Mouse (Mus musculus): ENCODE data around the gene Zfp408. TPM values are rescaled to one million over a fixed set of nuclear protein-coding genes. Genes with fewer than 3 reads are reported as not detected.

Zfp408 gene
- total and polyA plus RNA-seq, 2 experiments from 2014 or later, result 4.0 to 11.1 TPM

DNA sequence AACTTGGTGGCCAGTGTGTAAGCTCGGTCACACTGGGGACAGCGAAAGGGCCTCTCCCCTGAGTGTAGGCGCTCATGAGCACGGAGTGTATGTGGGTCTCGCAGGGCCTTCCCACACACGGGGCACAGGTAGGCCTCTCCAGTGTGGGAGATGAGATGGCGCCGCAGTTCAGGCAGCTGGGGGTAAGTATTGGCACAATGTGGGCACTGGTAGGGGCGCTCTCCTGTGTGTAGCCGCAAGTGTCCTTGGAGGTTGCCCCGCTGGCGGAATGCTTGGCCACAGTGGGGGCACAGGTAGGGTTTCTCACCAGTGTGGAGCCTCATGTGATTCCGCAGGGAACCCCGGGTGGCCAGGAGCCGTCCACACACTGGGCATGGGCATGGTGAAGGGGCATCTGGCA is 4.2 kb downstream of the Zfp408 start:
- no peak overlapping the region for H3K4me3 ChIP-seq (ENCODE audit: low read depth, low read length)
- H3K4me2 ChIP-seq (ENCODE audit: low read depth, low read length), result no peak overlapping the region
- H3K4me1 ChIP-seq (ENCODE audit: control insufficient read depth, insufficient read depth), result no peaks in the 10 kb centered on the region; the same call in 1 of the 2 replicates
- no peak overlapping the region for H3K9ac ChIP-seq (replicated peaks; ENCODE audit: low read depth, low read length)
- no peak for ATAC-seq (ENCODE audit: insufficient read depth, low read depth)
- H3K9me3 ChIP-seq (replicated peaks; ENCODE audit: control insufficient read depth, low read length), result no peaks in the 10 kb centered on the region
- H3K27me3 ChIP-seq (ENCODE audit: control insufficient read depth, insufficient read depth, low read length), result no peaks in the 10 kb centered on the region
- WGBS, result 98% methylated on average over 15 of the region's 15 CpGs
- H3K27ac ChIP-seq (ENCODE audit: low read depth), result no peak overlapping the region; the same call in 1 of the 2 replicates
- TF ChIP-seq CTCF (IDR thresholded peaks at IDR 0.05; ENCODE audit: low read depth) (no peak), EP300 (IDR thresholded peaks at IDR 0.05; ENCODE audit: low read depth) (no peak)
- DNase-seq (ENCODE audit: low spot score), result no peak
- peaks cover 49% of the 10 kb centered on the region for H3K36me3 ChIP-seq (replicated peaks; ENCODE audit: control insufficient read depth, insufficient read depth, low read length)

- Histone ChIP-seq H3K4me3 (ENCODE audit: low read depth, low read length) (no peak overlapping the region), H3K36me3 (replicated peaks; ENCODE audit: control insufficient read depth, insufficient read depth, low read length) (peaks cover 49% of the 10 kb centered on the region), H3K4me2 (ENCODE audit: low read depth, low read length) (no peak overlapping the region), H3K4me1 (ENCODE audit: control insufficient read depth, insufficient read depth) (no peaks in the 10 kb centered on the region; the same call in 1 of the 2 replicates), H3K27me3 (ENCODE audit: control insufficient read depth, insufficient read depth, low read length) (no peaks in the 10 kb centered on the region), H3K9ac (replicated peaks; ENCODE audit: low read depth, low read length) (no peak overlapping the region), H3K27ac (ENCODE audit: low read depth) (no peak overlapping the region), H3K9me3 (replicated peaks; ENCODE audit: control insufficient read depth, low read length) (no peaks in the 10 kb centered on the region)
- no peak for DNase-seq (ENCODE audit: low spot score)
- WGBS, result 89% methylated on average over 11 of the region's 11 CpGs
- ATAC-seq (ENCODE audit: insufficient read depth, low read depth), result no peak
- TF ChIP-seq EP300 (IDR thresholded peaks at IDR 0.05; ENCODE audit: low read depth), result no peak
- TF ChIP-seq CTCF (IDR thresholded peaks at IDR 0.05; ENCODE audit: low read depth), result no peak
These were observed 5.6 kb downstream of the Zfp408 start for GRCm38 (mm10) chr2:91644021-91644420.

- Histone ChIP-seq H3K27me3 (ENCODE audit: control insufficient read depth, insufficient read depth, low read length) (no peaks in the 10 kb centered on the region), H3K4me3 (ENCODE audit: low read depth, low read length) (no peak overlapping the region), H3K4me1 (ENCODE audit: control insufficient read depth, insufficient read depth) (no peaks in the 10 kb centered on the region), H3K9me3 (replicated peaks; ENCODE audit: control insufficient read depth, low read length) (no peaks in the 10 kb centered on the region), H3K36me3 (replicated peaks; ENCODE audit: control insufficient read depth, insufficient read depth, low read length) (peaks cover 49% of the 10 kb centered on the region), H3K9ac (replicated peaks; ENCODE audit: low read depth, low read length) (no peak overlapping the region), H3K4me2 (ENCODE audit: low read depth, low read length) (no peak overlapping the region), H3K27ac (ENCODE audit: low read depth) (no peak overlapping the region)
- DNase-seq (ENCODE audit: low spot score), result no peak
- ATAC-seq (ENCODE audit: insufficient read depth, low read depth), result no peak
- TF ChIP-seq EP300 (IDR thresholded peaks at IDR 0.05; ENCODE audit: low read depth), result no peak
- no peak for TF ChIP-seq CTCF (IDR thresholded peaks at IDR 0.05; ENCODE audit: low read depth)
- 83% methylated on average over 2 of the region's 2 CpGs for WGBS
These were observed 6.7 kb downstream of the Zfp408 start for GRCm38 (mm10) chr2:91642825-91643415.

DNA sequence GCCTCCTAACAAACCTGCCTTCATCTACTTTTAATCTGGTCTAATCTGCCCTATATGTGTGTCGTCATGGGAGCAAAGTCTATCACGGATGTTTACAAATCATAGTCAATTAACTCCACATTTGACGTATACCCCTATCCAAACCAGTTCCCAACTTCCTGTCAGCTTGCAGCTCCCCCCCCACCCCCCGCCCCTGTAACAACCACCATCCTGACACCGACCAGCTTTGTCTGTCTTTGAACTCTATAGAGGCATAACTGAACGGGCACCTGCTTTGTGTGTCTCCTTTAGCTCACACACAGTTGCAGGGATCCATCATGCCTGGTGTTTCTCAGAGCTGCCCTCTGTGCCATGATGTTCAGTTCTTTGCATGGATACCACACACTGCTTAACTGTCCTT is 10.7 kb downstream of the Zfp408 start:
- 64% methylated on average over 6 of the region's 6 CpGs for WGBS
- no peaks in the 10 kb centered on the region for H3K27me3 ChIP-seq (ENCODE audit: control insufficient read depth, insufficient read depth, low read length)
- no peak overlapping the region for H3K4me3 ChIP-seq (ENCODE audit: low read depth, low read length)
- H3K27ac ChIP-seq (ENCODE audit: low read depth), result no peak overlapping the region
- no peak for TF ChIP-seq CTCF (IDR thresholded peaks at IDR 0.05; ENCODE audit: low read depth)
- no peak for TF ChIP-seq EP300 (IDR thresholded peaks at IDR 0.05; ENCODE audit: low read depth)
- peaks cover 9% of the 10 kb centered on the region; the same call in 1 of the 2 replicates for H3K36me3 ChIP-seq (replicated peaks; ENCODE audit: control insufficient read depth, insufficient read depth, low read length)
- no peaks in the 10 kb centered on the region for H3K4me1 ChIP-seq (ENCODE audit: control insufficient read depth, insufficient read depth)
- no peaks in the 10 kb centered on the region for H3K9me3 ChIP-seq (replicated peaks; ENCODE audit: control insufficient read depth, low read length)
- no peak overlapping the region for H3K9ac ChIP-seq (replicated peaks; ENCODE audit: low read depth, low read length)
- DNase-seq (ENCODE audit: low spot score), result no peak
- ATAC-seq (ENCODE audit: insufficient read depth, low read depth), result no peak
- no peak overlapping the region for H3K4me2 ChIP-seq (ENCODE audit: low read depth, low read length)

- Histone ChIP-seq H3K9me3 (replicated peaks; ENCODE audit: control insufficient read depth, low read length) (no peaks in the 10 kb centered on the region), H3K27me3 (ENCODE audit: control insufficient read depth, insufficient read depth, low read length) (no peaks in the 10 kb centered on the region), H3K4me2 (ENCODE audit: low read depth, low read length) (no peak overlapping the region), H3K4me3 (ENCODE audit: low read depth, low read length) (no peak overlapping the region), H3K9ac (replicated peaks; ENCODE audit: low read depth, low read length) (no peak overlapping the region), H3K4me1 (ENCODE audit: control insufficient read depth, insufficient read depth) (no peaks in the 10 kb centered on the region), H3K36me3 (replicated peaks; ENCODE audit: control insufficient read depth, insufficient read depth, low read length) (no peaks in the 10 kb centered on the region), H3K27ac (ENCODE audit: low read depth) (no peak overlapping the region)
- no peak for DNase-seq (ENCODE audit: low spot score)
- no peak for ATAC-seq (ENCODE audit: insufficient read depth, low read depth)
- no peak for TF ChIP-seq EP300 (IDR thresholded peaks at IDR 0.05; ENCODE audit: low read depth)
- TF ChIP-seq CTCF (IDR thresholded peaks at IDR 0.05; ENCODE audit: low read depth), result no peak
- 65% methylated on average over 5 of the region's 5 CpGs for WGBS
These were observed 12.8 kb downstream of the Zfp408 start for GRCm38 (mm10) chr2:91636727-91637338.

Measured in heart, postnatal 0 days (tissue).